Mouse (Mus musculus): ENCODE results near the gene Zfp280d. TPM values are rescaled to one million over a fixed set of nuclear protein-coding genes. Genes with fewer than 3 reads are reported as not detected.

The Zfp280d gene
- polyA plus RNA-seq, 1 experiment from 2014 or later, result 25.3 TPM

DNA sequence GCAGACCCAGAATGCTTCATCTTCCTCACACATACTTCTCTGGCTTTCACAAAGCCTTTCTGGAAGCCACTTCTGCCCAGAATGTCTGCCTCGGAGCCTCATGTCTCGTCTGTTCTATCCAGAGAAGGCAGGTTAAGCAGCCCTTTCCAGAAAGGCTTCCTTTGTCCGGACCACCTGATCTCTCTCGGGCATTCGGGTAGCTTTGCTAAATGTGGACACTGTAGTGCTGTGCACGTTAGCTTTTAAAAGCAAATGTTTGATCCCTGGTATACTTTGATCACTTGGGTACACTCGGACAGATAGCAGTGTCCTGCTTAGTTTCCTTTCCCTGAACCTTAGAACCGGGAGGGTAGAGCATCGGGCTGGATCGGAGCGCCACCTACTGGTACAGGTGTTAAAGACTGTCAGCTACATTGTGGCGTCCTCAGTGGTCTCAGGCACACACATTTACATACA lies 133.5 kb downstream of the Zfp280d start:
- DNase-seq (ENCODE audit: low spot score) (peak; percentile 95), ATAC-seq (replicated peaks; ENCODE audit: low FRiP score, low read depth) (peak; percentile 81)
- H3K36me3 ChIP-seq (ENCODE audit: insufficient read depth, low read length), result no peaks in the 10 kb centered on the region
- no peaks in the 10 kb centered on the region for H3K4me1 ChIP-seq (replicated peaks; ENCODE audit: insufficient read depth, low read length)
- H3K27ac ChIP-seq, result no peak overlapping the region
- no peaks in the 10 kb centered on the region for H3K9me3 ChIP-seq (replicated peaks; ENCODE audit: low read length)
- H3K4me2 ChIP-seq (ENCODE audit: low read length), result peak overlapping the region; percentile 62
- peak overlapping the region; percentile 20 for H3K4me3 ChIP-seq (replicated peaks; ENCODE audit: low read depth, low read length)
- WGBS, result 12% methylated on average over 12 of the region's 12 CpGs
- peak; percentile 95 for TF ChIP-seq CTCF (IDR thresholded peaks at IDR 0.05; ENCODE audit: low read depth)
- H3K27me3 ChIP-seq (ENCODE audit: insufficient read depth, low read length), result no peaks in the 10 kb centered on the region
- H3K9ac ChIP-seq (ENCODE audit: low read depth, low read length), result 0 out of 2 replicates have a peak overlapping the region, but pooled peaks have one; percentile 29

DNA sequence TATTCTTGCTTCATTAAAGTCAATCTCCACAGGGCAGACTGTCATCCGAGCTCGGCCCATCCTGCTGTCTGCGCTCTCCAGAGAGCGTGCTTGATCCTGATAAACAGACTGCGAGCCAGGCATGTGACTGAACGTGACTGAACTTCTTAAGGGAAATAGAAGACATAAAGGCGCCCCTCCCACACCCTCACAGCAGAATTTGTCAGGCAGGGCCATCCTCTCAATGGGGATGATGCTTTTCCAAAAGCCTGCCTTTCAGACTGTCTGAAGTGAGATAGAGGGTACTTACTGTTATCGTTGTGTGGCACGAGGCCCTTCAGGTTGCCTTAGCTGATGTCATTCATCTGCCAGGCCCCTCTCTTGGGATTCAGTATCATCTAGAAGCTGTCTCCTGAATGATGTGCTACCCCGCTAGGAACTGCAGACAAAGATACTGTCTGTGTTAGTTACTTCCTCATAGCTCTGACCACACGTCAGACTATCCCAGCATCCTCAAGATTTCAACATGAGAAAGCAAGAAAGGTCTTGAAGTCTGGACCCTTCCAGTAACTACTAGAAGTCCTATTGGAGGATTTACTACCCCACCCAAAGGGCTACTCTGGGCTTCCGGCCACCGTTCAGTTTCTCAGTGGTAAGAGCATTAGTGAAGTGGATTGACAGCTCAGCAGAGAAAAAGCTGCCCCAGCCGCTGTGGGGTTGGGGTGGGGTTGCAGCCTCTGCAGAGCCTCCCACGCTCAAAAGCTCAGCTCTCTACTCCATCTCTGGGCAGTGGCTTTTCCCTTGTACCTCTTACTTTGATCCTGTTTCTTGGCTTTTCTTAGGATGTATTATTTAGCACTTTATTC lies 134.9 kb downstream of the Zfp280d start:
- 43% methylated on average over 15 of the region's 15 CpGs for WGBS
- Histone ChIP-seq H3K4me3 (replicated peaks; ENCODE audit: low read depth, low read length) (no peak overlapping the region), H3K4me1 (replicated peaks; ENCODE audit: insufficient read depth, low read length) (no peaks in the 10 kb centered on the region), H3K27me3 (ENCODE audit: insufficient read depth, low read length) (no peaks in the 10 kb centered on the region), H3K9me3 (replicated peaks; ENCODE audit: low read length) (no peaks in the 10 kb centered on the region), H3K27ac (no peak overlapping the region), H3K36me3 (ENCODE audit: insufficient read depth, low read length) (no peaks in the 10 kb centered on the region), H3K9ac (ENCODE audit: low read depth, low read length) (no peak overlapping the region), H3K4me2 (ENCODE audit: low read length) (no peak overlapping the region)
- no peak for TF ChIP-seq CTCF (IDR thresholded peaks at IDR 0.05; ENCODE audit: low read depth)
- no peak for ATAC-seq (replicated peaks; ENCODE audit: low FRiP score, low read depth)
- no peak for DNase-seq (ENCODE audit: low spot score)

DNA sequence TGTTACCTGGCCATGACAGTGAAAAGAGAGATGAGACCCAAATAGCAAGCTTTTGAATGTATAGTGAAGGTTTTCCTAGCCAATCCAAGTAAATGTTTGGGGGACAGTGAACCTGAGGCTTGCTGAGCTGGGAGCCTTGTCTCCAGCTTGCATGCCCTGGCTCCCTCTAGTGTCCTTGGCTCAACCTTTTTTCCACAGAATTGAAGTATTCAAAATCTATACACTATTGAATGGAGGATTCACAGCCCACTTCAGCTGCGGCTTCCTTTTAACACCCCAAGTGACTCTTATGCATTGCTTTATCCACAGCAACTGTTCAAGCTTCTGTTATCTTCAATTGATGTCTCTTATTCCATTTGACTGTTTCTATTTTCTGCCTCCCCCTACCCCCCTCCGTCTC lies 137.1 kb downstream of the Zfp280d start:
- Histone ChIP-seq H3K4me2 (ENCODE audit: low read length) (no peak overlapping the region), H3K27me3 (ENCODE audit: insufficient read depth, low read length) (no peaks in the 10 kb centered on the region), H3K36me3 (ENCODE audit: insufficient read depth, low read length) (no peaks in the 10 kb centered on the region), H3K9me3 (replicated peaks; ENCODE audit: low read length) (no peaks in the 10 kb centered on the region), H3K9ac (ENCODE audit: low read depth, low read length) (no peak overlapping the region), H3K4me1 (replicated peaks; ENCODE audit: insufficient read depth, low read length) (no peaks in the 10 kb centered on the region), H3K4me3 (replicated peaks; ENCODE audit: low read depth, low read length) (no peak overlapping the region), H3K27ac (no peak overlapping the region)
- 88% methylated on average over 2 of the region's 2 CpGs for WGBS
- DNase-seq (ENCODE audit: low spot score) (no peak), ATAC-seq (replicated peaks; ENCODE audit: low FRiP score, low read depth) (no peak)
- TF ChIP-seq CTCF (IDR thresholded peaks at IDR 0.05; ENCODE audit: low read depth), result peak; percentile 62

Other genes with a start within 250 kb of the Zfp280d start
- gene Tcf12, start 163.0 kb upstream of the Zfp280d start, polyA plus RNA-seq (2015; fragmentation: Nextera tagmentation; extraction: Ambion mirVana), result 44.9 and 47.4 TPM in 2 replicates
- 13.4 and 16.1 TPM in 2 replicates for gene Mns1, start 163.2 kb downstream of the Zfp280d start, polyA plus RNA-seq (2015; fragmentation: Nextera tagmentation; extraction: Ambion mirVana)
- 25.9 and 28.5 TPM in 2 replicates for gene Tex9, start 217.4 kb downstream of the Zfp280d start, polyA plus RNA-seq (2015; fragmentation: Nextera tagmentation; extraction: Ambion mirVana)